Mouse (Mus musculus): ENCODE results near the gene D330045A20Rik.

Gene D330045A20Rik

GRCm38 (mm10) chrX:139480022-139480894, at the start of gene D330045A20Rik:
D330045A20Rik (plus strand) TSS chrX:139480367.
- DNase-seq, result peak; percentile 28

- no peak for DNase-seq
Observed at GRCm38 (mm10) chrX:139432550-139432949, 47.6 kb upstream of the D330045A20Rik start.

DNA sequence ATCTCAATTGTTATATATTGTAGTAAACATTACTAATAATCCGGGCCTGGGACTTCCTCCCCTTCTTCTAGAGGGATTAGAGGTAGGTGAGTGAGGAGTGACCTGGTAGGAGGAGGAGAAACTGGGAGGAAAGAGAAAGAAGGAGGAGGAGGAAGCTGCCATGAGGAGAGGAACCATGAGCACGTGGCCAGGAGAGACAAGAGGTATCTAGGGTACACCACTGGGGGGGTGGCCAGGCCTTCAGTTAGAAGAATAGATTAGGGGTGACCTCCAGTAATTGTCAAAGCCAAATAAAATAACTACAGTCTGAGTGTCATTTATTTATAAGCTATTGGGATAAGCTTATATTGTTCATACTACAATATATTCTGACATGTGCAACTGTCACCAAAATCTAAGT, 45.0 kb upstream of the D330045A20Rik start:
- DNase-seq, result no peak

DNA sequence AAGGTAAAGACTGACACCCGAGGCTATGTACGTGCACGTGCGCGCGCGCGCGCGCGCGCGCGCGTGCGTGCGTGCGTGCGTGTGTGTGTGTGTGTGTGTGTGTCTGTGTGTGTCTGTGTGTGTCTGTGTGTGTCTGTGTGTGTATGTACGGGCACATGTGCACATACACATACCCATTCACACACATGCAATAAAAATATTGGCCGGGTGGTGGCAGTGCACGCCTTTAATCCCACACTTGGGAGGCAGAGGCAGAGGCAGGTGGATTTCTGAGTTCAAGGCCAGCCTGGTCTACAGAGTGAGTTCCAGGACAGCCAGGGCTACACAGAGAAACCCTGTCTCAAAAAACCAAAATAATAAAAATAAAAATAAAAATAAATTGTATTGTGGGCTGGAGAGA, 39.1 kb upstream of the D330045A20Rik start:
- peak; percentile 3 for DNase-seq

DNA sequence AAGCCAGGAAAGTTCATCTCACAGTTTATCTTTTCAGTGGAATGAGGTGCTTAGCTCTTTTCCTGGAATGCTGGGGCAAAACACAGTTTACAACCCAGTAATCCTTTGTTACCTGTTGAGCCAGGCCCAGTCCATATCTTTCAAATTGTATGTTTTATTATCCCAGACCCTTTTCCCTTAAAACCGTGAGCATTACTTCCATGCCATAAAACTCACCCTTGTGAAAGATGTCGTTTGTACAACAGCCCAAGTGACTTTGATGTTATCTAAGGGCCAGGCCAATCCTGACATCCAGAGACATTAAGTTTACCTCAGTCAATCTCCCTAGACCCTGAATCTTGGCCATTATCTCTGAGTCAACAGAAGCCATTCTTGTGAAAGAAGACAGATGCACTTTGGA, 23.4 kb upstream of the D330045A20Rik start:
- DNase-seq, result no peak

- DNase-seq, result no peak
Observed at GRCm38 (mm10) chrX:139482083-139482482, 1.9 kb downstream of the D330045A20Rik start.

- DNase-seq, result no peak
Observed at GRCm38 (mm10) chrX:139484974-139485373, 4.8 kb downstream of the D330045A20Rik start.

DNA sequence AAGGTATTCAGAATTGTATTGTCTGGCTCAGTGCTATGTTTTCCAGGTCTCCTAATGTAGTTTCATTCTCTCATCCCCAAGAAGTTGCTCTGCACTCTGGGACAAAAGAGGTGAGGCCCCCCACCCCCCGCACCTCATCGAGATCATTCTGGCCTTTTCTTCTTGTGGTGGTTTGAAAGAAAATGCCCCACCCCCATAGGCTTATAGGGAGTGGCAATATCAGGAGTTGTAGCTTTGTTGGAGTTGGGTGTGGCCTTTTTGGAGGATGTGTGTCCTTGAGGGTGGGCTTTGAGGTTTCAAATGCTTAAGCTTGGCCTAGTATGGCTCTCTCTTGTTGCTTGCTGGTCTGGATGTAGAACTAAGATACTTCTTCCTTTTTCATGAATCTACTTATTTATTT, 36.0 kb downstream of the D330045A20Rik start:
- DNase-seq, result no peak

- DNase-seq, result no peak
Observed at GRCm38 (mm10) chrX:139519251-139519650, 39.1 kb downstream of the D330045A20Rik start.

DNA sequence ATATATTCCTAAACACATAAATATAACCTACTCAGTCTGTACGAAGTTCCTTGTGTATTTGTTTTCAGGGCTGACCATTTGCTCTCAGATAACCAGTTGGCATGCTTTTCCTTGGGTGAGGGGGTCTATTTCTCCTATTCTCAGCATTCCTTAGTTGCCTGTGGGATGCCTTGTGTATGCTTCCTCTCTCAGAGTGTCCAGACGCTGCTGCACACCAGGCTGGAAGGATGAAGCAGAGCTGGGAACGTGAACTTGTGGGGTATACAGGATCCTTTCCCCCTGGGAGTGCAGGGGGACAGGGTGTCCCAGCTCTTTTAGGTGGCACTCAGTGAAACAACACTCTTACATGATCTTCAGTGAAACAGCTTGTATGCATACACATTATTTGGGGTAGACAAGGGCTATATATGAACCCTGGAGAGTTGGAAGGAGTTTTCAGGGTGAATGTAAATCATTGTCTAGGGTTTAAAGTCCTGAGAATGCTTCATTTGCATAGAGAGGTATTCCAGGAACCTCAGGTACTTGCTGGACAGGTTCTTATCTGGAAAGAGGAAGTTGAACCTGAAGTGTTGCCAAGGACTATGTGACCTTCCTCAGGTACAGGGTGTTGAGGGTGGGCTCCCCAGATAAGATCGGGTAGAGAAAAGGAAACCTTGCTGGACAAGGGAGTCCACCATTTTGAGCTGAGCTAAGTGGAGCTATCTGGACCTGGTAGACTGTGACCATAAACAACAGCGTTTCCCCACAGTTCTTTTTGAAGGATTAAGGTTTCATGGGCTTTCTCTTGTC, 44.3 kb downstream of the D330045A20Rik start:
- DNase-seq, result no peak

- DNase-seq, result no peak
Observed at GRCm38 (mm10) chrX:139525724-139526123, 45.6 kb downstream of the D330045A20Rik start.

GRCm38 (mm10) chrX:139526984-139527383, 46.8 kb downstream of the D330045A20Rik start:
- DNase-seq, result peak; percentile 10

GRCm38 (mm10) chrX:139529678-139530077, 49.5 kb downstream of the D330045A20Rik start:
- DNase-seq, result no peak

- no peak for DNase-seq
Observed at GRCm38 (mm10) chrX:139532293-139532692, 52.1 kb downstream of the D330045A20Rik start.

GRCm38 (mm10) chrX:139537641-139538397, 57.7 kb downstream of the D330045A20Rik start:
- DNase-seq, result peak; percentile 4

- no peak for DNase-seq
Observed at GRCm38 (mm10) chrX:139543726-139544125, 63.6 kb downstream of the D330045A20Rik start.

DNA sequence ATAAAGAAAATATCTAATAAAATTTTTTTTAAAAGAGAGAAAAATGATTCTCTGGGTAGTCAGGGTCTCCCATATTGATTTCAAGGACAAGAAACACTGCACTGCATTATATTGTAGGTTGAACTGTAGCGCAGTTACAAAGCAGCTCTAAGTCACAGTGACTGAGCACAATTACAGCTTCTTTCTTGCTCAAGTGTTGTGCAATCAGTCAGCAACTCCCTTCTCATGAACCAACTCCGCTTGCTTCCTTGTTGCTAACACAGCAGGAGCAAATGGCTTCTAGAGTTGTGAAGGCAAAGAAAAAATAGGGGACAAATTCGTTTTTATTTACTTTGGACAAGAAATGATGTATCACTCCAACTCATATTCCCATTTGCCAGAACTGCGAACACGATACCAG, 70.3 kb downstream of the D330045A20Rik start:
- no peak for DNase-seq

- no peak for DNase-seq
Observed at GRCm38 (mm10) chrX:139552090-139552489, 71.9 kb downstream of the D330045A20Rik start.

DNA sequence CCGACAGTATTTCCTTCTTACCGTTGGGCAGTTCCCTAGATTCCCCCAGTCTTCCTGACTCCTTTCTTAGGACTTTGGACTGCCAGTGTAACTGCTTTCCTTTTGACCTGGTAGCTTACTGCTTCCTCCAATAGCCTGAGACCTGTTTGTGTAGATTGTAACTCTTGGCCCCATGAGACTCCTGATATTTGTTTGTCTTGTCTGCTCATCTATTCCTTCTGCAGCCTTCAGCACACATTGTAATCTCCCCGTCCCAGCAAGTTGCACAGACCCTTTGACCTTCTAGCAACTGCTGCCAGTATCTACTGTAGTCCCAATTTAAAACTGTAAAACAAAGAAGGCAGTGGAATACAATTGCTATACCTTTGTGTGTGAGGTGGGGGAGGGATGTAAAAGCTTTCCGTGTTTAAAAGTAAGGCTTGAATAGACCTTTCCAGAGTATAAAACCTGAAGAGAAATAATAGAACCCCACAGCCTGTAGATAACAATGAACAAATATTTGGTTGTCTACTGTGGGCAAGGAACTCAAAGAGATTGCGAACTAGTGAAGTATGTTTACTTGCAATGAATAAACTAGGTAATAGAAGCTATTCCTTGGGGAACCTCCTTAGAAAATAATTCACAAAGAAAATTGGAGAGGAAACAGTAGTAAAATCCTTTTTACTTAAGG, 82.2 kb downstream of the D330045A20Rik start:
- peak; percentile 10 for DNase-seq

DNA sequence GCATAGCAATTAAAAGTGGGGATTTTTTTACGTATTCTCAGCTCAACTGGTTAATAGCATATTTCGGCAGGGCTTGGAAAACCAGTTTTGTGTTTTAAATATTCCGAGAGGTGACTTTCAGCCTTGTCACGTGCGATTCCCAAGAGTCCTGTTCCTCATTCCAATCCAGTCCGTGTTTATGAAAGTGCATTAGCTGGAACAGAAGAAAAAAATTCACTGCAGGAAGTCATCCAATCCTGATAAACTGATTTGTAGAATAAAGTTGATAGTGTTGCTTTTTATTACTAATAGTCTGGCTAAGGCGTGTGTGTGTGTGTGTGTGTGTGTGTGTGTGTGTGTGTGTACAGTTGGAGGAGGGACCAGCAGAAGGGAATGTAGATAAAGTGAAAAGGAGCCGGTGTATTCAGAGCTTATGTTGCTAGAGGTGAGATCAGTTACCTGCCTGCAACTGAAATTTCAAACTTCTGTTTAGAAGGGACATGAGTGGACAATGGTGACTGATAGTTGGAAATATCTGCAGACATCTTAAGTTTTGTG, 82.8 kb downstream of the D330045A20Rik start, which contains the start of gene Rnf128:
Gene Rnf128, plus strand, starts transcription at position 392 of the 537 bp plus-strand sequence.
- DNase-seq, result peak; percentile 5

DNA sequence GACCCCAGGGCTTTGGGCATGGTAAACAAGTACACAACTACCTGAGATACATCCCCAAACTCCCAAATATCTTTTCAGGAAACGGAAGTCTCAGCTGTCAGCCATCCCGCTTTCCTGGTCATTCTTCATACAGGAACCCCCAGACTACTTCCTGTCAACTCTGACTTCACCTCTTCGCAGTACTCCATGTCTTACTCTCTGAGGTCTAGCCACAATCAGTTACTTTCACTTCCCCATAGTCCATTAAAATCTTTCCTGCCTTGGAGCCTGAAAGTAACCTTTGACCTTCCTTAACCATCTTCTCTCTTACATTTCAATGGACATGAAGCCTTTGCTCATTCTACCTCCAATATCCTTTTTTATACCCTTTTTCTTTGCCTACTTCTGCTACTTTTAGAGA, 89.9 kb downstream of the D330045A20Rik start:
- DNase-seq, result no peak

All from liver (tissue).